Mouse (Mus musculus) lung, postnatal 0 days (tissue): ENCODE measurements around the gene Rundc3b.

Experiments used
- CTCF ChIP-seq: IDR thresholded peaks from 2 replicates; pipeline ENCODE4 v1.5.1; 2016; ENCODE audit warnings: antibody characterized with exemption, mild to moderate bottlenecking
- EP300 ChIP-seq: IDR thresholded peaks from 2 replicates; pipeline ENCODE4 v1.6.1; 2016; ENCODE audit warnings: antibody characterized with exemption, mild to moderate bottlenecking, control low read depth

- TF ChIP-seq CTCF (no peak), EP300 (no peak)
Observed at GRCm38 (mm10) chr5:8664678-8665077, 41.9 kb upstream of the Rundc3b start.
